In genomic region chr12:33303384-33303770, GRCm38 (mm10) we compare ENCODE assay signal across 8 mouse cellular contexts.
DNase-seq lines count a peak whose midpoint lies in the region; ATAC-seq lines count a peak whose summit lies in the region.

No protein-coding gene starts in this region.

- H3K9me3 ChIP-seq in embryonic facial prominence, embryonic 12.5 days: no peaks in the 10 kb centered on the region
- no peaks in the 10 kb centered on the region for H3K9me3 ChIP-seq in midbrain, embryonic 11.5 days (ENCODE audit: control insufficient read depth, low read length)

- no peak overlapping the region for H3K9ac ChIP-seq in embryonic facial prominence, embryonic 12.5 days
- H3K9ac ChIP-seq in midbrain, embryonic 11.5 days (ENCODE audit: low read length): no peak overlapping the region; the same call in 1 of the 2 replicates

- H3K27ac ChIP-seq in embryonic facial prominence, embryonic 12.5 days: no peak overlapping the region
- H3K27ac ChIP-seq in midbrain, embryonic 11.5 days (ENCODE audit: low read depth, low read length): no peak overlapping the region

- no peaks in the 10 kb centered on the region for H3K36me3 ChIP-seq in embryonic facial prominence, embryonic 12.5 days
- no peaks in the 10 kb centered on the region for H3K36me3 ChIP-seq in midbrain, embryonic 11.5 days (ENCODE audit: control insufficient read depth, insufficient read depth, low read length)

- 3% methylated on average over 9 of the region's 9 CpGs for WGBS in embryonic facial prominence, embryonic 12.5 days
- 2% methylated on average over 9 of the region's 9 CpGs for whole genome bisulfite sequencing in midbrain, embryonic 11.5 days

- peak overlapping the region; percentile 82 for H3K4me2 ChIP-seq in embryonic facial prominence, embryonic 12.5 days (replicated peaks)
- peak overlapping the region; percentile 81 for H3K4me2 ChIP-seq in midbrain, embryonic 11.5 days

- ATAC-seq in embryonic facial prominence, embryonic 12.5 days (ENCODE audit: insufficient number of reproducible peaks, insufficient read depth, low FRiP score, low TSS enrichment): no peak
- peak; percentile 77 for ATAC-seq in midbrain, embryonic 11.5 days (ENCODE audit: low FRiP score)

- peak; percentile 54 for DNase-seq in kidney, adult 11 months
- no peak for DNase-seq in kidney, adult 18-20 months
- peak; percentile 34 to 62 for DNase-seq in kidney, adult 8-10 months
- DNase-seq in midbrain, embryonic 11.5 days (ENCODE audit: low spot score, missing footprints): no peak
- no peak for DNase-seq in layer of hippocampus, adult 11-12 months (ENCODE audit: low spot score)
- no peak for DNase-seq in frontal cortex, postnatal 25 days (ENCODE audit: low spot score in 2 of 2)
- DNase-seq in urinary bladder, postnatal 25 days (ENCODE audit: low spot score): no peak

- peaks cover 20% of the 10 kb centered on the region for H3K27me3 ChIP-seq in embryonic facial prominence, embryonic 12.5 days
- no peaks in the 10 kb centered on the region for H3K27me3 ChIP-seq in midbrain, embryonic 11.5 days (ENCODE audit: control insufficient read depth, insufficient read depth, low read length)

- peak overlapping the region; percentile 40 for H3K4me3 ChIP-seq in embryonic facial prominence, embryonic 12.5 days
- peak overlapping the region; percentile 40 for H3K4me3 ChIP-seq in midbrain, embryonic 11.5 days (ENCODE audit: low read depth, low read length)

- peaks cover 17% of the 10 kb centered on the region; the same call in 1 of the 2 replicates for H3K4me1 ChIP-seq in embryonic facial prominence, embryonic 12.5 days
- peaks cover 7% of the 10 kb centered on the region for H3K4me1 ChIP-seq in midbrain, embryonic 11.5 days (ENCODE audit: control insufficient read depth, insufficient read depth, low read length)

Comparison
In these comparisons a context has a peak if more than half of its experiments do, and no peak if none do; other contexts are left out.
1. DNase-seq: peak in kidney, adult 11 months (single experiment) and kidney, adult 8-10 months (2 of 2); none in kidney, adult 18-20 months (single experiment), midbrain, embryonic 11.5 days (single experiment), layer of hippocampus, adult 11-12 months (single experiment), frontal cortex, postnatal 25 days (0 of 2) and urinary bladder, postnatal 25 days (single experiment).